Mouse (Mus musculus): ENCODE results near the gene Pdp2. TPM values are rescaled to one million over a fixed set of nuclear protein-coding genes. Genes with fewer than 3 reads are reported as not detected.

Gene Pdp2
- 1.8 and 2.4 TPM in 2 replicates for polyA plus RNA-seq (2012)

DNA sequence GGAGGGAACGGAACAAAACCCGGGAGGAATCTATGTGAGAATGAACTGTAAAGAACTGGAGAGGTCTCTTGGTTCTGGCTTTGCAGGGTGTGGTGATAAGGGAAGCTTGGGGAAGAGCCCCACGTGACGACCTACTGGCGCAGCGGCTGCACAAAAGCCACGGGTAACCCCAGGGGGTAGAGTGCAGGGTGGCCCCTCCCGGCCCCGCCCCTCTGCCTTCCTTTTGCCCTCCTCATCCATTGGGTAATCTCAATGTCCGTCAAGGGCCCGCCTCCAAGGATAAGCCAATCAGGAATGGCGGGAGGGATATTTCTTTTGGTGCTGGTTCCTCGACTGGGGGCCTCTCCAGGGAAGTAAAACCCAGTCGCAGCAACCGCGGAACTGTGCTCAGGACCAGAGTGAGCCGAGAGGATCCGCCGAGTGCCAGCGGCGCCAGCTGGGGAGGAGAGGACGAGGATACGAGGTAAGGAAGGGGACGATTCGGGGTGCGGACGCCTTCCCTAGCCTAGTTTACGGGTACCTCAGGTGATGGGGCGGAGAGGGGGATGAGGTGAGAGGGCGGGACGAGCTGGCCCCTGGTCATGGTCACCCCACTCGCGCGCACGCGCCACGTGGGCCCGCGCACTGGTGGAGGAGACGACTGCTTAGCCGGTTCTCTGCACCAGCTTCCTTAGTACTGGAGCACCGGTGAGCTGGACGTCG, at the start of gene Pdp2:
Gene Pdp2, plus strand, starts transcription at position 319 of the 702 bp plus-strand sequence.

DNA sequence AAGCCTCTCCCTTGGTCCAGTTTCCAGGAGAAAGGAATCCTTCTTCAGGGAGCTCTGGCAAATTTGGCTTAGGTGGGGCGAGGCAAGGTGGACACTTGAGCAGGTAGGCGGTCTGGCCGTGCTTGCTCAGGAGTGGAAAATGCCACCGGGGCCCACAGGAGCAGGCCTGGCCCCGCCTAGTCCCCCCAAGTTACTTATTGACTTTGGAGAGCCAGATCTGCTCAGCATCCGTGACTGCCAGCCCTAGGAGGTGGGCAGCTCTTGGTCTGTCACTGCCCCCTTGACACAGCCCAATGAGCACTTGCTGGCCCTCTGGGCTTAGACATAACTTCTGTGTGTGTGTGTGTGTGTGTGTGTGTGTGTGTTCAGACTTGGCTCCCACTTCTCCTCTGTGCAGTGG, 32.9 kb downstream of the Pdp2 start, which contains the start of gene Cdh16:
Gene Cdh16, minus strand, starts transcription at position 236 of the 400 bp plus-strand sequence.

DNA sequence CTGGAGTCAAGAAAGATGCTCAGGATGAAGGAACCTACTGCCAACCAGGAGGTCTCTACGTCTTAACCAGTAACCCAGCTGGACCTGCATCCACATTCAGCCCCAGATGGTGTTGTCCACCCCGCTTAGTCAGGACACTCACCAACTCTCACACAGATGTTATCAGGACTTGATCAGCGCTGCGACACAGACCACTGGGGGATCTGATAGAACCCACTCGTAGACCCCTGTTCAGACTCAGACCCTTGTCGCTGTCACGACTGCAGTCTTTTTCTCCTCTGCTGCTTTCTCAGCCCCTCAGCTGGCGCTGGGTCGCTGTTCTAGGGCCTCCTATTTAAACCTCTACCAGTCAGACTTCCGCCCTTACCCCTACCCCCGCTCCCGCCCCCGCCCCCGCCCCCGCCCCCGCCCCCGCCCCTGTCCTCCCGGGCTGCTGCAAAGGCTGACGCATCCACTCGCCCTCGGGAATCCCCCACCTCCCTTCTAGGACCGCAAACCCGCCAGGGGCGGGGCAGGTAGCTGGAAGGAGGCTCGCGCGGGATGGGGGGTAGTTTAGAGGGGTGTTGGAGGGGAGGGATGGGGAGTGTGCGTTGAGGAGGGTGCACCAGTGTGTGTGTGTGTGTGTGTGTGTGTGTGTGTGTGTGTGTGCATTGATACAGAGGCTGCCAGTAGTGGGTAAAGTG, 39.9 kb downstream of the Pdp2 start, which contains the start of gene Rrad:
Gene Rrad, minus strand, starts transcription at position 347 of the 683 bp plus-strand sequence.

DNA sequence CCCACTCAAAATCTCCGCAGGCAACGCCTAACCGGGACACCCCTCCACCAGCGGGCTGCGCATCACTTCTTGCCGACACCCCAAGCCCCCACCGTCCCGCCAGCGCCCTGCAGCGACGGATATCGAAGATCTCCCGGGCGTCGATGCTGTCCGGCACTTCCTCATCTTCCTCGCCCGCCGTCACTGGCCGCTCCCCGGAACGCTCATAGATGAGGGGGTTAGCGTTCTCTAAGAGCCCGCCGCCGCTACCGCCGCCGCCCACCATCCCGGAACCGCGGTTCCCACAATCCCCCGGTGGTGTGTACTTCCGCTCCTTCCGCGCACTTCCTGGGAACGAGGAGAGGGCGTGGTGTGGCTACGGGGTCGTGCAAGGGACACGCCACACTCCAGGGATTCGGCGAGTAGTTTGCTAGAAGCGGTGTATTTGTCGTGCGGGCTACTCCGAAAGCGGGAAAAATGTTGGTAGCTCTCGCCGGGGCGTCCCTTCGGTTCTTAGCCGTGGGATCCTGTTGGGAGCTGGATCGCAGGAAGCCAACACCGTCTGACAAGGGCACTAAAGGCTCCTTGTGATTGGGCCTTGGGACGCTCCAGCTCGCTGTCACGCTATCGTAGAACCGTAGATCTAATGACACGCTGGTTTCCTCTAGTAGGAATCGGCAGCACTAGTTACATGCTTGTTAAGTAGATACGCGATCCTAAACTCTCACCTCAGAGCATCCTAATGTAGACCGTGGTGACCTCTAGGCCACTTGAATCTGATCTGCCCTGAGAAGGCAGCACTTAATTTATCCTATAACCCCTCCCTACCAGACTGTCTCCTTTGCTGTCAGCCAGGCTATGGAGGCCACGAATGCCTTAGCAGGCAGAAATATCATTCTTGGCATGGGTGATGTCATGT, 50.4 kb downstream of the Pdp2 start, which contains the start of gene Ciao2b:
Gene Ciao2b, minus strand, starts transcription at position 540 of the 898 bp plus-strand sequence.

Other genes with a start within 250 kb of the Pdp2 start
- 0.90 and 0.96 TPM in 2 replicates for gene Cmtm4, start 195.6 kb upstream of the Pdp2 start, polyA plus RNA-seq (2012)
- 13.9 and 20.8 TPM in 2 replicates for gene Dync1li2, start 148.4 kb upstream of the Pdp2 start, polyA plus RNA-seq (2012)
- gene Terb1, start 81.5 kb upstream of the Pdp2 start, polyA plus RNA-seq (2012), result 0.03 TPM in 1 of 2 replicates, not detected in the other
- gene Nae1, start 56.8 kb upstream of the Pdp2 start, polyA plus RNA-seq (2012), result 7.5 and 9.9 TPM in 2 replicates
- 0.45 and 0.70 TPM in 2 replicates for gene Car7, start 56.8 kb upstream of the Pdp2 start, polyA plus RNA-seq (2012)
- not detected in 2 replicates for gene Cdh16, start 32.9 kb downstream of the Pdp2 start, polyA plus RNA-seq (2012)
- 16.0 and 22.6 TPM in 2 replicates for gene Rrad, start 39.9 kb downstream of the Pdp2 start, polyA plus RNA-seq (2012)
- 47.3 and 61.0 TPM in 2 replicates for gene Ciao2b, start 50.5 kb downstream of the Pdp2 start, polyA plus RNA-seq (2012)
- not detected in 2 replicates for gene Ces2a, start 142.6 kb downstream of the Pdp2 start, polyA plus RNA-seq (2012)
- gene Ces2b, start 240.1 kb downstream of the Pdp2 start, polyA plus RNA-seq (2012), result not detected in 2 replicates